Mouse (Mus musculus) heart, embryonic 11.5 days (tissue): ENCODE measurements around the gene Abhd18. TPM values are rescaled to one million over a fixed set of nuclear protein-coding genes. Genes with fewer than 3 reads are reported as not detected.

Experiments
- ATAC-seq: fragments of 200-750 bp; cut with Nextera tagmentation; replicated peaks from 2 replicates; pipeline ENCODE4 v1.8.0; 2017; ENCODE audit warnings: moderate library complexity; ENCODE audit not compliant: insufficient number of reproducible peaks, low FRiP score, low TSS enrichment
- H3K27ac ChIP-seq: fragments of 300-500 bp; sonication (generic); 2 replicates; pipeline ENCODE4 v1.5.1; 2014; ENCODE audit warnings: mild to moderate bottlenecking, low read depth, low read length
- H3K27me3 ChIP-seq: fragments of 300-500 bp; sonication (generic); 2 replicates; pipeline ENCODE4 v1.6.1; 2014; ENCODE audit warnings: mild to moderate bottlenecking, low read length, mixed read lengths; ENCODE audit not compliant: control insufficient read depth, insufficient read depth
- H3K36me3 ChIP-seq: fragments of 300-500 bp; sonication (generic); 2 replicates; pipeline ENCODE4 v1.6.1; 2014; ENCODE audit warnings: mild to moderate bottlenecking, low read length, moderate library complexity, mixed read lengths; ENCODE audit not compliant: control insufficient read depth, insufficient read depth
- H3K4me1 ChIP-seq: fragments of 300-500 bp; sonication (generic); 2 replicates; pipeline ENCODE4 v1.6.1; 2014; ENCODE audit warnings: low read length; ENCODE audit not compliant: control insufficient read depth, insufficient read depth
- H3K4me2 ChIP-seq: fragments of 300-500 bp; sonication (generic); 2 replicates; pipeline ENCODE4 v1.6.1; 2014; ENCODE audit warnings: mild to moderate bottlenecking, moderate library complexity
- H3K4me3 ChIP-seq: fragments of 300-500 bp; sonication (generic); 2 replicates; pipeline ENCODE4 v1.5.1; 2014; ENCODE audit warnings: low read depth, low read length
- H3K9ac ChIP-seq: fragments of 300-500 bp; sonication (generic); 2 replicates; pipeline ENCODE4 v1.6.1; 2014; ENCODE audit warnings: mild to moderate bottlenecking, low read depth, low read length, moderate library complexity
- H3K9me3 ChIP-seq: fragments of 300-500 bp; sonication (generic); replicated peaks from 2 replicates; pipeline ENCODE4 v1.6.1; 2016; ENCODE audit warnings: low read length; ENCODE audit not compliant: control insufficient read depth
- WGBS: fragments of 180-500 bp; shearing (Covaris S2); extraction: QIAGEN DNeasy Blood & Tissue Kit; methylation state at CpG from one replicate; pipeline ENCODE4 v1.1.7; 2014; ENCODE audit not compliant: insufficient replicate concordance; 5-methylcytosine and 5-hydroxymethylcytosine counted together
- polyA plus RNA-seq: library from polyadenylated mRNA; unstranded; fragments of >200 nt; fragmentation: Nextera tagmentation; extraction: Ambion mirVana; gene quantifications from 2 replicates; pipeline ENCODE4 v1.2.1, GENCODE M21; 2014

Gene Abhd18
- polyA plus RNA-seq, 1 experiment from 2014 or later, result 12.2 TPM

DNA sequence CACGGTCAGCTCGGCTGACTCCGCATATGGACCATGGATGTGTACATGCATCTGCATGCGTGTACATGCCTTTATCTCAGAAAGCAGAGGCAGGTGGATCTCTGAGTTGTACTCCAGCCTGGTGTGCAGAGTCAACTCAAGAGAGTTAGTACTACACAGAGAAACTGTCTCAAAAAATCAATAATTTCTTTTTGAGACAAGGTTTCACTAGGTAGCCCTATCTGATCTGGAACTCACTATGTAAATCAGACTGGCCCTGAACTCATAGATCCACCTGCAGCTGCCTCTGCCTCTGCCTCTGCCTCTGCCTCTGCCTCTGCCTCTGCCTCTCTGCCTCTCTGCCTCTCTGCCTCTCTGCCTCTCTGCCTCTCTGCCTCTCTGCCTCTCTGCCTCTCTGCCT lies 91.8 kb downstream of the Abhd18 start:
- H3K27ac ChIP-seq, result no peak overlapping the region
- H3K9me3 ChIP-seq, result no peaks in the 10 kb centered on the region
- 94% methylated on average over 4 of the region's 4 CpGs for WGBS
- no peaks in the 10 kb centered on the region for H3K27me3 ChIP-seq
- H3K9ac ChIP-seq, result no peak overlapping the region
- H3K4me1 ChIP-seq, result no peaks in the 10 kb centered on the region
- H3K4me3 ChIP-seq, result no peak overlapping the region
- peaks cover 6% of the 10 kb centered on the region for H3K36me3 ChIP-seq
- no peak for ATAC-seq
- no peak overlapping the region for H3K4me2 ChIP-seq

- H3K27ac ChIP-seq, result no peak overlapping the region
- no peak overlapping the region for H3K4me2 ChIP-seq
- no peak overlapping the region for H3K9ac ChIP-seq
- ATAC-seq, result no peak
- no peaks in the 10 kb centered on the region for H3K27me3 ChIP-seq
- H3K4me3 ChIP-seq, result no peak overlapping the region
- no peaks in the 10 kb centered on the region for H3K9me3 ChIP-seq
- H3K36me3 ChIP-seq, result peaks cover 2% of the 10 kb centered on the region
- no peaks in the 10 kb centered on the region for H3K4me1 ChIP-seq
Measured at GRCm38 (mm10) chr3:40939019-40939418, 92.2 kb downstream of the Abhd18 start.

DNA sequence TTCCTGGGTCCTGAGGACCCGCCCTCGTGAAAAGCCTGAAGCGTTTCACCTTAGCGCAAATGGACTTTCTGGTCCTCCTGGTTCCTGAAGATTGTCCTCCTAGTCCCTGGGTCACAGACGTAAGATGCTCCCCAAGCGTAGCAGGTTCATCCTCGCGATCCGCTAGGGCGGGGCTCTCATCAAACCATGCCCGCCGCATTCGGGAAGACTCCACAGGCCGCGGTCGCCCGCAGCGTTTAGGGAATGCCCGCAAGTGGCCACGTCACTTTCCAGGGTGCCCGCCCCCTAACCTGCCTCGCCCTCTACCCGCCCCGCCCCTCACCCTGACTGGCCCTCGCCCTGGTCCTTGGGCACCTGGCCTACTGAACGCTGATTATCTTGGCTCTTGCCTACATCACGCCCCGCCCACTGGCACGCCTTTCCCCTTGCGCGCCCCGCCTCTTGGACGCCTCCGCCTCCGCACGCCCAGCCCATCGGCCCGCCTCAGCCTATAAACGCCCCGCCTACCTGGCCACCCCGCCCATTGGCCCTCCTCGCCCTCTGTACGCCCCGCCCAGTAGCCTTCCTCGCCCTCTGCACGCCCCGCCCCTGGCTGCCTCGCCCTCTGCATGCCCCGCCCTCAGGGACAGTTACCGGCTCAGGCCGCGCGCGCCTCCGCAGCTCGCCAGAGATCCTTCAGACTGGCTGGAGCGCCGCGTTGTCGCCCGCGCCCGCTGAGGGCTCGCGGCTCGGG lies 102.6 kb downstream of the Abhd18 start, which contains the start of gene Larp1b:
Gene Larp1b, plus strand, starts transcription at position 659 of the 733 bp plus-strand sequence.
- Histone ChIP-seq H3K4me3 (peak within 1 kb of the TSS; percentile 83), H3K27ac (peak within 1 kb of the TSS; percentile 85)
- under 1% methylated on average over 66 of the region's 66 CpGs for WGBS

GRCm38 (mm10) chr3:40949903-40950600 lies 103.3 kb downstream of the Abhd18 start:
- WGBS, result under 1% methylated on average over 80 of the region's 118 CpGs
- no peaks in the 10 kb centered on the region; the same call in 1 of the 2 replicates for H3K27me3 ChIP-seq
- H3K4me3 ChIP-seq, result peak overlapping the region; percentile 83
- H3K4me2 ChIP-seq, result peak overlapping the region; percentile 96
- H3K4me1 ChIP-seq, result no peaks in the 10 kb centered on the region
- no peaks in the 10 kb centered on the region for H3K36me3 ChIP-seq
- H3K9ac ChIP-seq, result peak overlapping the region; percentile 81
- peak; percentile 41 for ATAC-seq
- no peaks in the 10 kb centered on the region for H3K9me3 ChIP-seq
- peak overlapping the region; percentile 85 for H3K27ac ChIP-seq

More for the DNA sequence above, 102.6 kb downstream of the Abhd18 start, which contains the start of gene Larp1b:
- no peaks in the 10 kb centered on the region; the same call in 1 of the 2 replicates for H3K27me3 ChIP-seq
- H3K36me3 ChIP-seq, result no peaks in the 10 kb centered on the region
- peak; percentile 95 for ATAC-seq
- H3K4me1 ChIP-seq, result no peaks in the 10 kb centered on the region
- peak within 1 kb of the TSS; percentile 81 for H3K9ac ChIP-seq
- H3K4me2 ChIP-seq, result peak within 1 kb of the TSS; percentile 96
- no peaks in the 10 kb centered on the region for H3K9me3 ChIP-seq

GRCm38 (mm10) chr3:40950601-40951201 lies 103.9 kb downstream of the Abhd18 start:
- peak overlapping the region; percentile 85 for H3K27ac ChIP-seq

DNA sequence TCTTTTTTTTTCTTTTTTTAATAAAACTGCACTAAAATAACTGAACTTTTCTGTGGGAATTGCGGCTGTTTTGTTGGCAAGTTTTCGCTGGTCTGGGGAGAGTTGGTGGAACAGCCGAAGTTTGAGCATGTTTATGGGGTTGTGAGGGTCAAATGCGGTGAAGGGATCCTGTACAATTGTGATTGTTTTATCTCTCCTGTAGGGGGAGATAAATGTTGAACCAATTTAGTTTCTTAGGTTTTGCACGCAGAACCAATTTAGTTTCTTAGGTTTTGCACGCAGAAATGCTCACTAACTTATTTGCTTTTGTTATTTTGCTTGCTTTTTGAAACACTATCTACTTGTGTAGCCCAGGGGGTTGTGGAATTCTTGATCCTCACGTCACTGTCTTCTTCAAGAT lies 104.6 kb downstream of the Abhd18 start:
- no peaks in the 10 kb centered on the region for H3K4me1 ChIP-seq
- H3K36me3 ChIP-seq, result no peaks in the 10 kb centered on the region
- no peaks in the 10 kb centered on the region for H3K9me3 ChIP-seq
- H3K27ac ChIP-seq, result no peak overlapping the region
- peak overlapping the region; percentile 81 for H3K9ac ChIP-seq
- ATAC-seq, result no peak
- peak overlapping the region; percentile 96 for H3K4me2 ChIP-seq
- peak overlapping the region; percentile 83 for H3K4me3 ChIP-seq
- 15% methylated on average over 7 of the region's 7 CpGs for WGBS
- no peaks in the 10 kb centered on the region; the same call in 1 of the 2 replicates for H3K27me3 ChIP-seq

More at GRCm38 (mm10) chr3:40950601-40951201, 103.9 kb downstream of the Abhd18 start:
- whole genome bisulfite sequencing, result under 1% methylated on average over 43 of the region's 43 CpGs
- ATAC-seq, result peak; percentile 20; the same call in 1 of the 2 replicates
- Histone ChIP-seq H3K9me3 (no peaks in the 10 kb centered on the region), H3K36me3 (no peaks in the 10 kb centered on the region), H3K27me3 (no peaks in the 10 kb centered on the region; the same call in 1 of the 2 replicates), H3K9ac (peak overlapping the region; percentile 81), H3K4me2 (peak overlapping the region; percentile 96), H3K4me1 (no peaks in the 10 kb centered on the region), H3K4me3 (peak overlapping the region; percentile 83)

- Histone ChIP-seq H3K4me3 (no peak overlapping the region), H3K9ac (no peak overlapping the region), H3K9me3 (no peaks in the 10 kb centered on the region), H3K36me3 (no peaks in the 10 kb centered on the region), H3K4me2 (no peak overlapping the region), H3K27ac (no peak overlapping the region), H3K27me3 (no peaks in the 10 kb centered on the region; the same call in 1 of the 2 replicates), H3K4me1 (no peaks in the 10 kb centered on the region)
- ATAC-seq, result no peak
Measured at GRCm38 (mm10) chr3:40952606-40953005, 105.8 kb downstream of the Abhd18 start.

DNA sequence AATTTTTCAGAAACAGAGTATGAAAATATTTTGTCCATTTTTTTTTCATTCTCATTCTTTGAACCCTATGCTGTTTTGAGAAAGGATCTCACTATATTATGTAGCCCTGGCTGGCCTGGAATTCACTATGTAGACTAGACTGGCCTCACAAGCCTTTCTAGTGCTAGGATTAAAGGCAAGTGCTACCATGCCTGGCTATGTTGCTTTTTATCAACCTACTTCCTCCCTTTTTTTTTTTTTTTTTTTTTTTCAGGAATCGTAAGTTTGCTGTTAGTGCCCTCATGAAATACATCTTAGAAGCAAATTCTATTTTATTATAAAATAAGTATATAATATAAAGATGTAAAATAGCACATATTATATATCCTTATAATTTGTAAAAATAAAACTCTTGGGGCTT lies 108.0 kb downstream of the Abhd18 start:
- WGBS, result 67% methylated on average over 1 of the region's 1 CpGs
- ATAC-seq, result no peak

More for the DNA sequence above, 108.0 kb downstream of the Abhd18 start:
- no peaks in the 10 kb centered on the region for H3K4me1 ChIP-seq
- H3K4me3 ChIP-seq, result no peak overlapping the region
- H3K27ac ChIP-seq, result no peak overlapping the region
- H3K36me3 ChIP-seq, result no peaks in the 10 kb centered on the region
- H3K9me3 ChIP-seq, result no peaks in the 10 kb centered on the region
- H3K4me2 ChIP-seq, result no peak overlapping the region
- no peak overlapping the region for H3K9ac ChIP-seq
- no peaks in the 10 kb centered on the region for H3K27me3 ChIP-seq
